Mouse (Mus musculus) lung, postnatal 0 days (tissue): ENCODE data around the gene Atp6v1e1. TPM values are rescaled to one million over a fixed set of nuclear protein-coding genes. Genes with fewer than 3 reads are reported as not detected.

Experiments
- ATAC-seq: fragments of 200-750 bp; cut with Nextera tagmentation; 2 replicates; pipeline ENCODE4 v1.8.0; 2017; ENCODE audit warnings: moderate library complexity
- DNase-seq: peaks from one replicate; pipeline ENCODE4 v3.0.0-alpha.2; 2016; ENCODE audit warnings: low spot score
- H3K27ac ChIP-seq: fragments of 300-500 bp; sonication (generic); 2 replicates; pipeline ENCODE4 v1.5.1; 2014; ENCODE audit warnings: antibody characterized with exemption, mild to moderate bottlenecking, low read length, mixed read lengths
- H3K27me3 ChIP-seq: fragments of 300-500 bp; sonication (generic); replicated peaks from 2 replicates; pipeline ENCODE4 v1.6.1; 2014; ENCODE audit warnings: low read length, mixed read lengths; ENCODE audit not compliant: insufficient read depth
- H3K36me3 ChIP-seq: fragments of 300-500 bp; sonication (generic); 2 replicates; pipeline ENCODE4 v1.6.1; 2014; ENCODE audit warnings: low read length, mixed read lengths; ENCODE audit not compliant: insufficient read depth
- H3K4me1 ChIP-seq: fragments of 300-500 bp; sonication (generic); 2 replicates; pipeline ENCODE4 v1.6.1; 2014; ENCODE audit warnings: antibody characterized with exemption, low read depth, low read length, mixed read lengths; ENCODE audit not compliant: insufficient read depth
- H3K4me2 ChIP-seq: fragments of 300-500 bp; sonication (generic); replicated peaks from 2 replicates; pipeline ENCODE4 v1.6.1; 2014; ENCODE audit warnings: low read depth, mild to moderate bottlenecking, low read length, moderate library complexity, mixed read lengths
- H3K4me3 ChIP-seq: fragments of 300-500 bp; sonication (generic); 2 replicates; pipeline ENCODE4 v1.5.1; 2014; ENCODE audit warnings: low read depth, low read length
- H3K9ac ChIP-seq: fragments of 300-500 bp; sonication (generic); replicated peaks from 2 replicates; pipeline ENCODE4 v1.6.1; 2014; ENCODE audit warnings: low read depth, mild to moderate bottlenecking
- H3K9me3 ChIP-seq: fragments of 300-500 bp; sonication (generic); 2 replicates; pipeline ENCODE4 v1.6.1; 2016; ENCODE audit warnings: low read length, mixed read lengths
- CTCF ChIP-seq: IDR thresholded peaks from 2 replicates; pipeline ENCODE4 v1.5.1; 2016; ENCODE audit warnings: antibody characterized with exemption, mild to moderate bottlenecking
- EP300 ChIP-seq: IDR thresholded peaks from 2 replicates; pipeline ENCODE4 v1.6.1; 2016; ENCODE audit warnings: antibody characterized with exemption, mild to moderate bottlenecking, control low read depth
- WGBS: fragments of 180-500 bp; shearing (Covaris S2); extraction: QIAGEN DNeasy Blood & Tissue Kit; methylation state at CpG from one replicate; pipeline ENCODE4 v1.1.7; 2014; 5-methylcytosine and 5-hydroxymethylcytosine counted together
- polyA plus RNA-seq: library from polyadenylated mRNA; unstranded; fragments of >200 nt; fragmentation: Nextera tagmentation; extraction: Ambion mirVana; gene quantifications from 2 replicates; pipeline ENCODE4 v1.2.1, GENCODE M21; 2015

Atp6v1e1 gene
- polyA plus RNA-seq, 1 experiment from 2014 or later: 187 TPM

DNA sequence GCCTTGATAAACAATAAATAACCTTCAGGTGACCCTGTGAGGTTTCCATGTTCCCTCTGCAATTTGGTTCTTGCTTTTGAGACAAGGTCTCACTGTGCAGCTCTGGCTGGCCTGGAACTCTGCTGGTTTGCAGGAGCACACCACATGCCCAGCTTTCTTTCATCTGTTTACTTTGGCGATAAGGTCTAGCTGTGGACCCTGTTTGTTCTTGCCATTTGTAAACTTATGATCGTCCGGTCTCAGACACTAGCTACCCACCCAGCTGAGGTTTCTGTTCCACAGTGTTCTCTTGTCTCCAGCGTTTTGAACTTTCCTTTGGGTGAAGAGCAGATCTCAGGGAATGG is 14.9 kb downstream of the Atp6v1e1 start:
- DNase-seq (no peak), ATAC-seq (no peak)
- no peak overlapping the region for H3K27ac ChIP-seq
- no peak overlapping the region for H3K4me2 ChIP-seq
- no peak overlapping the region for H3K9ac ChIP-seq
- no peaks in the 10 kb centered on the region for H3K27me3 ChIP-seq
- H3K4me1 ChIP-seq: no peaks in the 10 kb centered on the region
- H3K9me3 ChIP-seq: no peaks in the 10 kb centered on the region
- TF ChIP-seq EP300: no peak
- TF ChIP-seq CTCF: no peak
- 71% methylated on average over 4 of the region's 4 CpGs for WGBS
- H3K4me3 ChIP-seq: no peak overlapping the region
- H3K36me3 ChIP-seq: peaks cover 38% of the 10 kb centered on the region

DNA sequence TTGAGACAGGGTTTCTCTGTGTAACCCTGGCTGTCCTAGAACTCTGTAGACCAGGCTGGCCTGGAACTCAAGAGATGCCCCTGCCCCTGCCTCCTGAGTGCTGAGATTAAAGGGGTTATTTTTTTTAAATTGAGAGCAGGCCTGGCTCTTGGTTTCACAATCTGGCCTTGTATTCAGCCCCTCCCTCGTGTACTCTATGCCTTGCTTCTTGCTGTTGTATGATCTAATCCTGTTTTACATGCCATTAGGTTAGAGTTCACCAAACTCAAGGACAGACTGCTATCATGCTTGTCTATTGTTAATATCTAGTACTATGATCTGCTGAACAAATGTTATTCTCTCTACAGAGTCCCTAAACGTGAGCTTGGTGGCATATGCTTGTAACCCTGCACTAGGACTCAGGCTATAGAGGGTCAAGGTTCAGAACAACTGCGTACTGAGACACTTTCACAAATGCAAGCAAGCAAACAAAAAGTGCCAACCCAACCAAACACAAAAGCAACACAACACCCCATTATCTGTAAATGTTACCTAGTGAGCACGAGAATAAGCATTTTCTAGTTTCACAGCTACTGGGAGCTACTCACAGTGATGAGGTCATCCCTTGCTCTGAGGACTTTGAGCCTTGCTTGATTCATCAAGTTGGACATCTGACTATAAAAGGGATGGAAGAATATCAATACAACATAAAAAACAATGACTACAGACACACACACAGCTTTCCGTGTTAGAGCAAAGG is 15.4 kb downstream of the Atp6v1e1 start:
- ATAC-seq: no peak
- no peaks in the 10 kb centered on the region for H3K4me1 ChIP-seq
- WGBS: 78% methylated on average over 5 of the region's 5 CpGs
- H3K9me3 ChIP-seq: no peaks in the 10 kb centered on the region
- H3K4me2 ChIP-seq: no peak overlapping the region
- H3K36me3 ChIP-seq: peaks cover 43% of the 10 kb centered on the region
- no peaks in the 10 kb centered on the region for H3K27me3 ChIP-seq
- H3K9ac ChIP-seq: no peak overlapping the region
- TF ChIP-seq EP300 (no peak), CTCF (no peak)
- no peak overlapping the region for H3K27ac ChIP-seq
- DNase-seq: no peak
- no peak overlapping the region for H3K4me3 ChIP-seq

DNA sequence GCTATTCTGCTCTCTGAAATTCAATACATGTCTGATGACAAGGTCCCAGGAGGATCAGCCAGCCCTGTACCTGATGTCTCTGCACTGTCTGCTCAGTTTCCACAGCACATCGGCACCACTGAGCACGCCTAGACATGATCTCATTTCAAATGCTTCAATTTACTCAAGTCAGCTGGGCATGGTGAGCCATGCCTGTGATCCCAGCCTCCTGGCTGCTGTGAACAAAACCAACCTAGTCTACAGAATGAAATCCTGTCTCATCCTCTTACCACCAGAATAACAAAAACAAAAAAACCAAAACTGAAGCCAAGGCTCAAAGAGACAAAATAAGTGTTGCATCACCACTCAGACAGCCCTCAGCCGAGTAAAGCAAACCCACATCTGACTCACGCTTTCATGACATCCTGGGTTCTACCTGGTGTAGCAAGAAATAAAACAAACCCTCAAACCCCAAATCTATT is 23.0 kb downstream of the Atp6v1e1 start:
- H3K36me3 ChIP-seq: peaks cover 60% of the 10 kb centered on the region
- TF ChIP-seq EP300: no peak
- TF ChIP-seq CTCF: no peak
- no peaks in the 10 kb centered on the region for H3K27me3 ChIP-seq
- H3K9me3 ChIP-seq: no peaks in the 10 kb centered on the region
- H3K4me3 ChIP-seq: no peak overlapping the region
- no peak overlapping the region for H3K9ac ChIP-seq
- no peak for ATAC-seq
- no peak for DNase-seq
- no peak overlapping the region for H3K4me2 ChIP-seq
- H3K4me1 ChIP-seq: no peaks in the 10 kb centered on the region
- H3K27ac ChIP-seq: no peak overlapping the region
- WGBS: 88% methylated on average over 4 of the region's 4 CpGs

DNA sequence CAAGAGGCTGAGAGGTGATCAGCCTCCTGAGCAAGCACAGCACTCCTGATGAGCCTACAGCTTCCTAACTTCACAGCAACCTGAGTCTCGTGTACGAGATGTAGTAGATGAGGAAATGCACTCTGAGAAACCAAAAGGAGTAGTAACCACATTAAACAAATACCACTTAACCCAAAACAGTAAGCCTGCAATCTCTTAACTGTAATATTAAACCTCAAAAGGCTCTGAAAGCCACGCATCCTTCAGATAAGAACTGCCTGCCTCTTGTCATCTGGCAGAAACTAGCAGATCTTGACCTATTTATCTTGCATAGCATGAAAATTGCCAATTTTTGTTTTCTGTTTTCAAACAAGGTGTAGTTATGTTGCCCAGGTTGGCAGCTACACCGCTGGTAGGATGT is 23.7 kb downstream of the Atp6v1e1 start:
- H3K27ac ChIP-seq: no peak overlapping the region
- no peak overlapping the region for H3K4me3 ChIP-seq
- peaks cover 60% of the 10 kb centered on the region for H3K36me3 ChIP-seq

DNA sequence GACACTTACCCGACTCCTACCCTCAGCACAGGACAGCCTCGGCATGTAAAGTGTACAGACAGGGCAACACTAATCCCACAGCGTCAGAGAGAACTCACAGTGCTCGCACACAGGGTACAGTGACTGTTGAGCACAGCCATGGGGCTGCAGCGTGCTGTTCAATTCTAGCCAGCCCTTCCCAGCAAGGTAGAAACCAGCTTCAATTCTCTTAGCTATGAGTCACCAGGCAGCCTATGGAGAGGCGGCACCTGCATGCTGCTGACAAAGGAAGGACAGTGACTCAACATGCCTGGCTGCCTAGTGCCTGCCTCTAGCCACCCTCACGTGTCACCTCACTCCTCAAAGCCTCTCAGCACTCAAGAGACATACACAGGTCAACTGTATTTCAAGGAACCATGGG is 24.6 kb downstream of the Atp6v1e1 start:
- TF ChIP-seq CTCF: no peak
- no peak for TF ChIP-seq EP300
- 87% methylated on average over 7 of the region's 7 CpGs for WGBS
- H3K4me2 ChIP-seq: no peak overlapping the region
- H3K9me3 ChIP-seq: no peaks in the 10 kb centered on the region
- ATAC-seq (peak; percentile 33), DNase-seq (peak; percentile 36)
- H3K27me3 ChIP-seq: no peaks in the 10 kb centered on the region
- H3K4me1 ChIP-seq: no peaks in the 10 kb centered on the region
- H3K9ac ChIP-seq: no peak overlapping the region
- H3K4me3 ChIP-seq: no peak overlapping the region
- no peak overlapping the region for H3K27ac ChIP-seq
- peaks cover 60% of the 10 kb centered on the region for H3K36me3 ChIP-seq

More for the DNA sequence above, 23.7 kb downstream of the Atp6v1e1 start:
- Histone ChIP-seq H3K27me3 (no peaks in the 10 kb centered on the region), H3K9ac (no peak overlapping the region), H3K9me3 (no peaks in the 10 kb centered on the region), H3K4me2 (no peak overlapping the region), H3K4me1 (no peaks in the 10 kb centered on the region)
- TF ChIP-seq EP300: no peak
- no peak for TF ChIP-seq CTCF
- 82% methylated on average over 4 of the region's 4 CpGs for WGBS
- ATAC-seq (no peak), DNase-seq (no peak)

DNA sequence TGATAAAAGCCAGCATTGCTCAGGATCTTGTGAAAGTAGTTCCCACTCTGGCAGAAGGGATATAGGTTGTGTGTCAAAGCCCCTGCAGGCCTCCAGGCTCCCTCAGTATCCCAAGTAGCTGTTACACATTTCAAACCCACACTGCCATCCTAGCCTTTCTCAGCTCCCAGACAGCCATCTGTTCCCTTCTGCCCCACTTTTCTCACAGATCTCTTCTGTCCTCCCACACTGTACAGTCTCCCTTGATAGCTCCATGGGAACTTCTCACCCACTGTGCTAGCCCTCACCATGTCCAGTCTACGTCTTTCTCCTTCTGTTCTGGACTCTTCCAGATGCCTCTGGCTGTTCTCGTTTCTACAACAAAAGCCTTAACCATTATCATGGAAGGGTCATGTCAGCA is 26.5 kb downstream of the Atp6v1e1 start:
- 92% methylated on average over 2 of the region's 2 CpGs for WGBS
- Histone ChIP-seq H3K4me1 (no peaks in the 10 kb centered on the region), H3K36me3 (peaks cover 53% of the 10 kb centered on the region), H3K27ac (no peak overlapping the region), H3K9ac (no peak overlapping the region), H3K27me3 (no peaks in the 10 kb centered on the region), H3K9me3 (no peaks in the 10 kb centered on the region), H3K4me2 (no peak overlapping the region), H3K4me3 (no peak overlapping the region)
- no peak for ATAC-seq
- TF ChIP-seq CTCF: no peak
- no peak for TF ChIP-seq EP300
- DNase-seq: no peak
